Mouse (Mus musculus) embryonic fibroblast, embryonic 13.5 days (primary cell): ENCODE data around the gene Entpd2. TPM values are rescaled to one million over a fixed set of nuclear protein-coding genes. Genes with fewer than 3 reads are reported as not detected.
"Not testable (repeated sequence)": the region's sequence is repeated elsewhere in the genome, so short reads cannot be mapped to it uniquely, and the experiment has no call there.

Source experiments
- H3K27ac ChIP-seq: 2 replicates; pipeline ENCODE4 v1.5.1; 2012; ENCODE audit warnings: low read length, control low read depth, inconsistent platforms; ENCODE audit not compliant: insufficient read depth
- H3K4me1 ChIP-seq: 2 replicates; pipeline ENCODE4 v1.6.1; 2011; ENCODE audit warnings: low read length; ENCODE audit not compliant: control insufficient read depth, insufficient read depth
- H3K4me3 ChIP-seq: 2 replicates; pipeline ENCODE4 v1.5.1; 2011; ENCODE audit warnings: mild to moderate bottlenecking, control low read depth, low read length; ENCODE audit not compliant: insufficient read depth
- CTCF ChIP-seq: IDR thresholded peaks from 2 replicates; pipeline ENCODE4 v1.5.1; 2011; ENCODE audit warnings: mild to moderate bottlenecking, control low read depth, low read length, moderate library complexity, borderline replicate concordance; ENCODE audit not compliant: insufficient read depth
- POLR2A ChIP-seq: IDR thresholded peaks from 2 replicates; pipeline ENCODE4 v1.6.1; 2011; ENCODE audit warnings: low read depth, mild to moderate bottlenecking, control low read depth, low read length, moderate library complexity
- polyA plus RNA-seq: library from polyadenylated mRNA; stranded (reverse); fragments of >200 nt; gene quantifications from 2 replicates; pipeline ENCODE4 v1.2.4, GENCODE M21; 2011; ENCODE audit warnings: low read depth; ENCODE audit not compliant: missing spikeins, insufficient read length

The Entpd2 gene
- polyA plus RNA-seq, 1 experiment, result 2.2 TPM

DNA sequence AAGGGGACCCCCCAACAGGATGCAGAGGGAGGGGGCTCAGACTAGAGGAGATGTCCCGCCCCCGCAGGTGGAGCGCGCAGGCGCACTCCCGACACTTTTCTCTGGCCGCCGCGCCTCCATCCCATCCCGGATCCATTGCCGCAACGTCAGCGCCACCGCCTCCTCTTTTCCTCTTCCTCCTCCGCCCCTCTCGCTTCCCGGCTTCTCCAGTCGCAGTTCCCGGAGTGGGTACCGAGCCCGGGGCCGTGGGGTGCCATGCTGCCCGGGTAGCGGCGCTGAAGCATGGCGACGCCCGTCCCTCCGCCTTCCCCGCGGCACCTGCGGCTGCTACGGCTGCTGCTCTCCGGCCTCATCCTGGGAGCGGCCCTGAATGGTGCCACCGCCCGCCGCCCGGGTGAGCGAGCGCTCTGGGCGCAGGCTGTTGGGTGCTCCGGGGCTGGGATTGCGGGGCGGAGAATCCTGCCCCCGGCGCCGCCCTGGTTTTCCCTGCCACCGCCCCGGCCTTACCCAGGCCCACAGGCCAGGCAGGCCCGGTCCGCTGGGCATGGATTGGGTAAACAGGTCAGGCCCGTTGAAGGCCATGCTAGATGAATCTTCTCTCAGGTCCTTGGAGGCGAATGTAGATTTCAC is 7.4 kb downstream of the Entpd2 start:
- Histone ChIP-seq H3K4me1 (no peaks in the 10 kb centered on the region), H3K27ac (no peak overlapping the region), H3K4me3 (peak overlapping the region; percentile 82)
- TF ChIP-seq CTCF (no peak), POLR2A (peak; percentile 70)

DNA sequence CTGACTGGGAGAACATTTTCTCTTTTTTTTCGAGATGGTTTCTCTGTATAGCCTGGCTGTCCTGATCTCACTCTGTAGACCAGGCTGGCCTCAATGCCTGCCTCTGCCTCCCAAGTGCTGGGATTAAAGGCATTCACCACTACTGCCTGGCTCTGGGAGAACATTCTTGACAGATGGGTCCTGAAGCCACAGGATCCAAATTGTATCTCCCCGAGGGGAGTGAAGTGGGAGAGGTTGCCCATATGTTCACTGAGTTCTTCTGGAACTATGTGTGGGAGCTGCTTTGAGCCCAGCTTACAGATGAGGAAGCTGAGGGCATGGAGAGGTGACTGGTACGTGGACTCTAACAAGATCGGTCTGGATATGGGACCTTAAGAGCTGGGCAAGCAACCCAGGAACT is 8.3 kb downstream of the Entpd2 start:
- no peaks in the 10 kb centered on the region for H3K4me1 ChIP-seq
- TF ChIP-seq POLR2A, result no peak
- TF ChIP-seq CTCF, result no peak
- H3K27ac ChIP-seq, result no peak overlapping the region
- peak overlapping the region; percentile 82; the same call in 1 of the 2 replicates for H3K4me3 ChIP-seq

DNA sequence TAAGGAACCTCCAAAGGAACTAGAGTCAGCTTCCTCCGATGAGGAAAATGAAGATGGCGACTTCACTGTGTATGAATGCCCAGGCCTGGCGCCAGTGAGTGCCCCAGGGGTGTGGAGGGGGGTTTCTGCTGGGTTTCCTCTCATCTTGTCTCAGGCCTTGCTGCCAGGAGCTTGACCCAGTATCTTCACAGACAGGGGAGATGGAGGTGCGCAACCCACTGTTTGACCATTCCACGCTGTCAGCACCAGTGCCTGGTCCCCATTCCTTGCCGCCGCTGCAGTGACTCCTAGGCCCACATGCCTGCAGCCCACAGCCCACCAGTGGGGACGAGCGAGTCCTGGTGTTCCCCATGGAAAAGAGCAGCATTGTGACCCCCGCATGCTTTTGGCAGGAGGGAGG is 13.2 kb downstream of the Entpd2 start:
- H3K4me1 ChIP-seq, result no peaks in the 10 kb centered on the region
- TF ChIP-seq CTCF (no peak), POLR2A (no peak)
- H3K4me3 ChIP-seq, result no peak overlapping the region
- no peak overlapping the region for H3K27ac ChIP-seq

DNA sequence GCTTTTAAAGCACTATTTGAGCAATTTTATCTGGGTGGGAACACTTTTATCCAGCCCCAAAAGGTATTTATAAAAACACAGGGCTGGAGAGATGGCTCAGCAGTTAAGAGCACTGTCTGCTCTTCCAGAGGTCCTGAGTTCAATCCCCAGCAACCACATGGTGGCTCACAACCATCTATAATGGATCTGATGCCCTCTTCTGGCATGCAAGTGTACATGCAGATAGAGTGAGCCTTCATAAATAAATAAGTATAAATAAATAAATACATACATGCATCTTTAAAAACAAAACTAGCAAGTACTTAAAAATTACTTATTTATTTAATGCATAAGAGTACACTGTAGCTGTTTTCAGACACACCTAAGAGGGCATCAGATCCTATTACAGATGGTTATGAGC is 17.8 kb downstream of the Entpd2 start:
- not testable (repeated sequence) for H3K27ac ChIP-seq, H3K4me3 ChIP-seq, H3K4me1 ChIP-seq

DNA sequence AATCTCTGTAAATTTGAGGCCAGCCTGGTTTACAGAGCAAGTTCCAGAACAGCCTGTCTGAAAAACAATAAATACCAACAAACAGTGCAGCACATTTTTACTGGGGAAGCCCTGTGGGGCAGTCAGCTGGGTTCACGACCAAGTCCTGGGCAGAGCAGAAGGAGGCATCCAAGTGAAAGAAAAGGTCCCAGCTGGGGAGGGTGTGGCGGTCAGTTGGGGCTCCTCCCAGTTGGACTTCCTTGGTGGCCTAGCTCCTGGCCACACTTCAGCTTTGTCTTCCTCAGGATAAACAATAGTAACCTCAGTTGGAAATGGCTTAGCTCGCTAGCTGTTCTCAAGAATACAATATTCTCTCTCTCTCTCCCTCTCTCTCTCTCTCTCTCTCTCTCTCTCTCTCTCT is 21.8 kb downstream of the Entpd2 start:
- TF ChIP-seq CTCF, result no peak
- no peak for TF ChIP-seq POLR2A
- Histone ChIP-seq H3K4me1 (no peaks in the 10 kb centered on the region), H3K27ac (no peak overlapping the region), H3K4me3 (no peak overlapping the region)

DNA sequence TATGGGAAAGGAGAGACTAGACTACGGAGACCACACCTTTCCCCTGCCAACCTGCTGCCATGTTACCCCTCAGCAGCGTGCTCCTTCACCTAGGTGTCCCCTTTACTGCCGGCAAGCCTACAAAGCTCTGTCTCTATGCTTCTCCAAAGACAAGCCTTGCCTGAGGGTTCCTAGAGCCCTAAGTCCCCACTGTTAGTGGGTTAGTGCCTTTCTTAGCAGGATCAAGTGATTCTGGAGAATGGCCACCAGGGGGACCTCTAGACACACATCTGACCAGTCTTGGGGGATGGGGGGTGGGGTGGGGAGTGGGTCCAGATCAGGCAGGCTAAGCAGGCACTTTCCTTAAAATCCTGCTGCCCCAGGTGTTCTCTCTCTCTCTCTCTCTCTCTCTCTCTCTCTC is 26.2 kb downstream of the Entpd2 start:
- Histone ChIP-seq H3K4me3 (no peak overlapping the region), H3K4me1 (no peaks in the 10 kb centered on the region), H3K27ac (no peak overlapping the region)
- TF ChIP-seq CTCF (no peak), POLR2A (no peak)

DNA sequence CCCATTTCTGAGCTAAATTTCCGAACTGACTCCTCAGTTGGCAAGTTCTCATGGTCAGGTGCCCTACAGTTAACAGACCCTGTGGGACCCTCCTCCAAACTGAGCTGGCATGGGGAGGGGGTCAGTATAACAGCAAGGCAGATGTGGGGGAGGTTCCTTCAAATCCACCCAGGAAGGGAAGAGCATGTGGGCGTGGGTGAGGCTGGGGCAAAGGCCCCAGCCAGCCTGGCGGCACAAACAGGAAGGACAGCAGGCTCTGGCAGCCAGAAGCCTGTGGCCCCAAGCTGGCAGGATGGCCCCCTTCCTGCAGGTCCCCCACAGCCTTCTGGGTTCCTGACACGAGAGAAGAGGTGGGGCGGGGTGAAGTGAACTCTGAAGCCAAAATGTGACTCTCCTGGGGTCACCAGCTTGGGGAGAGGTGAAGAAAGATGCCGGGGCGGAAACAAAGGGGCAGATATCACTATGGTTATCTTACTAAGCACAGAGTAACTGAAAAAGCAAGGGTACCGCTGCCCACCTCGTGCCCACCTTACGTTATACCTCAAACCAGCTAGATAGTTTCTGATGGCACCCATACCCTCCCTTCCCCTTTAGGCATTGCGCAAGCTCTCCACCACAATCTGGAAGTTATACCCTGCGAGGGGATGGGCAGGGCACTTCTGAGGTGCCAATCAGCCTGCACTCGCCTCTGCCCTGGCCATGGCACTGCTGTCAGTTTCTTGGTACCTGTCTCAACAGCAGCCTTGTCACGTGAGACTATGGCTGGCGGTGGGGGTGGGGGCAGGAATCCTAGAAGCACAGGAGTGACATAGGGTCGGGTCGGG is 27.1 kb downstream of the Entpd2 start, which contains the start of gene Fut7:
Fut7 (plus strand) TSS at position 681 of the 824 bp plus-strand sequence.
- Histone ChIP-seq H3K27ac (no peak within 1 kb of the TSS), H3K4me3 (no peak within 1 kb of the TSS), H3K4me1 (no peaks in the 10 kb centered on the region)
- TF ChIP-seq POLR2A, result no peak
- TF ChIP-seq CTCF, result no peak

DNA sequence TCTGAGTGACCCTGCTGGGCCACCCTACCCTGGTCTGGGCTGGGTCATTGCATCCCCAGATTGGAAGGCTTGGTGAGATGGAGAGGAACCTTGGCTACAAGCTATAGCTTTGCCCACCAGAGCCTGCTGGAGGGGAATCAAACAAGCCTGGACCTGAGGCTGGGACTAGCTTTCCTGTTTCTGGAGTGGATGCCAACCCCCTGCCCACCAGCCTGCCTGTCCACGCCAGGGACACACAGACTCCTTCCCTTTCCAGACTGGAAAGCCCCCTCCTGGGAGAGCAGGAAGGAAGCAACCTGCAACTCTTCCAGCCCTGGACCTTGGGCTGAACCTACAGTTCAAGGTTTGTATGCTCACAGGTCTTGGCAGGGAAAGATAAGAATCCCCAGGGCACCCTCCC is 28.0 kb downstream of the Entpd2 start:
- no peak overlapping the region for H3K4me3 ChIP-seq
- no peak overlapping the region for H3K27ac ChIP-seq
- TF ChIP-seq POLR2A, result no peak
- TF ChIP-seq CTCF, result no peak
- no peaks in the 10 kb centered on the region for H3K4me1 ChIP-seq

DNA sequence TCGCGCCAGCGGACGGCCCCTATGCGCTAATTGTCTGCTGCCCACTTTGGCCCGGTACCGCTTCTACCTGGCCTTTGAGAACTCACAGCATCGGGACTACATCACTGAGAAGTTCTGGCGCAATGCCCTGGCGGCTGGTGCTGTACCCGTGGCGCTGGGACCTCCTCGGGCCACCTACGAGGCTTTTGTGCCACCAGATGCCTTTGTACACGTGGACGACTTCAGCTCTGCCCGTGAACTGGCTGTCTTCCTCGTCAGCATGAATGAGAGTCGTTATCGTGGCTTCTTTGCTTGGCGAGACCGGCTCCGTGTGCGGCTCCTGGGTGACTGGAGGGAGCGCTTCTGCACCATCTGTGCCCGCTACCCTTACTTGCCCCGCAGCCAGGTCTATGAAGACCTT is 29.8 kb downstream of the Entpd2 start:
- H3K27ac ChIP-seq, result no peak overlapping the region
- no peak for TF ChIP-seq CTCF
- no peak for TF ChIP-seq POLR2A
- no peaks in the 10 kb centered on the region for H3K4me1 ChIP-seq
- H3K4me3 ChIP-seq, result no peak overlapping the region

DNA sequence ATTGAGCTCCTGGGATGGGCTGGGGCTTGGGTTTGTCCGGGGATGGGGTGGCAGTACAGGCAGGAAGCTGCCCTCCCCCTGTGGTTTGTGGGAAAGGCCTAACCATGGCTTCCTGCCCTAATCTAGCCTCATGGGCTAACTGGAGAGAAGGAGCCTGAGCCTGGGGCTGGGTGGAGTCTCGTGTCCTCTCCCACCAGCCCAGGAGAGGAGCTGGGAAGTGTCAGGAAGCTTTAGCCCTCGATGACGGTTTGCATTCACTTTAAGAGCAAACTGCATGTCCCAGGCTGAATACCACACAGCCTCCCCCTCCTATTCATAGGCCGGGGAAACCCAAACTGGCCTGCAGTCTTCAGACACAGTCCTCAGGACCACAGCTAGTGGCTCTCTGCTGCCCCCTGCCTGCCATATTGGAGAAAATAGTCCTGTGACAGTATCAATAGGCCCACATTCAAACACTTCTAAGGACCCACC is 31.1 kb downstream of the Entpd2 start:
- no peak overlapping the region for H3K27ac ChIP-seq
- no peaks in the 10 kb centered on the region for H3K4me1 ChIP-seq
- no peak overlapping the region for H3K4me3 ChIP-seq
- no peak for TF ChIP-seq POLR2A
- peak; percentile 58; the same call in 1 of the 2 replicates for TF ChIP-seq CTCF
